Mouse (Mus musculus): ENCODE measurements at regions not wholly inside any gene's neighbourhood (a gene's known extent, or its start where the extent isn't known, plus 50 kb on each side); places are given as distances from the start of the nearest gene placed in this dataset.

DNA sequence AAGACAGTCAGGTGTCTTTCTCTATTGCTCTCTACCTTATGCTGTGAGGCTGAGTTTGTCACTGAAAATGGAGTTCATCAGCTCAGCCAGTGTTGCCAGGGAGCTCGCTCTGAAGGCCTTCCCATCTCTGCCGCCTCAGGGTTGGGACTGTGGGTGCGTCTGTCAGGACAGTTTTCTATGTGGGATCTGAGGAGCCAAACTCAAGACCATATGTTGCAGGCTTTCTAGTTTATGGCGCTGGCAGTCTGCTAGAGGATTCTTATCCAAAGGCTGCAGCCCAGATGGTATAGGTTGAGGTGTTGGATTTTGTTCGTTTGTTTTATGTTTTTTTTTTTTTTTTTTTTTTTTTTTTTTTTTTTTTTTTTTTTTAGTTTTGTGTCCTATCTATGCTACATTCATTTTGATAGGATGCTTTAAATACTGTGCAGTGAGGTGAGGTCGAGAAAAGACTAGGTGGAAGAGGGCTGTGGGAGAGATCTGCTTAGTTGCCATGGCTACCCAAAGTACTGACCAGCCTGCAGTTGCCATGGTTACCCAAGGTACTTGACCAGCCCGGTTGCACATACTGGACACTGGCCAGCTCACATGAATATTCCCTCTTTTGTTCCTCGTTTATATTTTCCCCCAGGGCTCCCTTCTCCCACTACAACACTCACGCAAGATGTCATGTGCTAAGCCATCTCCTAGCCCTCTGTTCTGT, 65.8 kb upstream of the Pced1b start:
- no peak for TF ChIP-seq HCFC1 (IDR thresholded peaks at IDR 0.05; ENCODE audit: borderline replicate concordance, insufficient read depth, low read length)
- TF ChIP-seq MAFK (IDR thresholded peaks at IDR 0.05; ENCODE audit: insufficient read depth, low read depth, low read length) = no peak
- peak; percentile 72; the same call in 1 of the 2 replicates for TF ChIP-seq ZNF384 (IDR thresholded peaks at IDR 0.05; ENCODE audit: low read depth, low read length)
- TF ChIP-seq ZC3H11A (IDR thresholded peaks at IDR 0.05; ENCODE audit: borderline replicate concordance, low read depth, low read length) = no peak
- TF ChIP-seq CHD2 (IDR thresholded peaks at IDR 0.05; ENCODE audit: low read depth, low read length) = no peak

All from ES-E14 (cell line).